Mouse (Mus musculus) layer of hippocampus, adult 18-20 months (tissue): ENCODE data around the gene Tnrc6b. TPM values are rescaled to one million over a fixed set of nuclear protein-coding genes. Genes with fewer than 3 reads are reported as not detected.

ENCODE experiments used
- DNase-seq, 2 experiments: peaks; one replicate each; pipeline ENCODE4 v3.0.0; 2022; ENCODE audit warnings: low spot score in 2 of 2
- microRNA-seq, 2 experiments: library from miRNA; unstranded; fragments of <30 nt; microRNA quantifications; one replicate each; pipeline ENCODE4 v1.2.0; 2021
- total RNA-seq, 2 experiments: library from RNA; stranded (reverse); gene quantifications; 2 replicates each; pipeline ENCODE4 v1.2.3; 2021

Gene Tnrc6b
- total RNA-seq, 2 experiments from 2014 or later: 95.8 to 113 TPM

- no peak for DNase-seq
Measured at GRCm38 (mm10) chr15:80949431-80949830, 238.3 kb downstream of the Tnrc6b start.

- DNase-seq: no peak
Measured at GRCm38 (mm10) chr15:80950055-80950454, 238.9 kb downstream of the Tnrc6b start.

GRCm38 (mm10) chr15:80953971-80954370, 242.9 kb downstream of the Tnrc6b start:
- DNase-seq: no peak

GRCm38 (mm10) chr15:80954861-80955260, 243.7 kb downstream of the Tnrc6b start:
- no peak for DNase-seq

DNA sequence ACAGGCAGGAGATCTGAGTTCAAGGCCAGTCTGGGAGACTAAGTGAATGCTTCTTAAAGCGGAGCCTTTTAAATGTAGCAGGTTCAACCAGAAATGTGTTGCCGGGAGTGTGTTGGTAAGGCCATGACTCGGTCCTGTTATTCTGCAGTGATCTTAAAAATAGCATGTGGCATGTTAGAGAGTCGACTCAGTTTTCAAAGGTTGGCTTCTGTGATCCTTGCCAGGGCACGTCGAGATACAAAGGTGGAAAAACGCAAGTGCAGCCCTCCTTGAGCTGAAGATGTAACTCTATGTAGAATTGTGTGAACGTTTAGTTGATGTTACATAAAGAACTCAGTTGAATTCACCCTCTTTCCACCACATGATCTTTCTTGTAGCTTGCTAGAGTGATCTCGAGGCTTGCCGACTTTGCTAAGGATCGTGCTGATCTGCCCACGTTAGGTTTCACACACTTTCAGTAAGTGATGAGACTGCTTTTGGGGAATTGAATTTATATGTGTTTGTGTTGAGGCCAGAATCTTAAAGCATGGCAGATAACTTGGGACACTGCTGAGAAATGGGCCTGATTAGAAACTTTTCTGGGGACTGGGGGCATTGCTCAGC, 244.8 kb downstream of the Tnrc6b start:
- DNase-seq: no peak

DNA sequence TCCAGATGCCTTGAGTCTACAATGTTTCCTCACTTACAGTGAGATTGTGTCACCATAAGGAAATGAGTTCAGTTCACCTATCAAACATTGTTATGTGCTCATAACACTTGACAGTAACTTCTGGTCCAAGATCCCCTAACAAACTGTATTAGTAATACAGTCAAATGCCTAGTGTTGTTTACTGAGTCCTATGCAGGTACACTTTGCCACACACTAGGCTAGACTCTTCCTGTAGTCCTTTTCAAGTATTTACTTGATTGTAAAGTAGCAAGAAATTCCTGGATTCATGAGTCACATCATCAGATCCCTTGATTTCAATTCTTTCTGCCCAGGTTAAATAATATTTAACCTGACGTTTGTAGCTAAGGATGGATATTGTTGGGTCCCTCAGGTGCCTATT, 258.3 kb downstream of the Tnrc6b start:
- DNase-seq: no peak

- no peak for DNase-seq
Measured at GRCm38 (mm10) chr15:80974311-80974710, 263.2 kb downstream of the Tnrc6b start.

- no peak for DNase-seq
Measured at GRCm38 (mm10) chr15:80975666-80976065, 264.6 kb downstream of the Tnrc6b start.

GRCm38 (mm10) chr15:80977620-80978334, 266.7 kb downstream of the Tnrc6b start, which contains the start of gene Sgsm3:
TSS of gene Sgsm3 (plus strand) at chr15:80977765.
- peak; percentile 84 to 86 for DNase-seq

GRCm38 (mm10) chr15:80979611-80980010, 268.5 kb downstream of the Tnrc6b start:
- DNase-seq: peak; percentile 19 to 61

DNA sequence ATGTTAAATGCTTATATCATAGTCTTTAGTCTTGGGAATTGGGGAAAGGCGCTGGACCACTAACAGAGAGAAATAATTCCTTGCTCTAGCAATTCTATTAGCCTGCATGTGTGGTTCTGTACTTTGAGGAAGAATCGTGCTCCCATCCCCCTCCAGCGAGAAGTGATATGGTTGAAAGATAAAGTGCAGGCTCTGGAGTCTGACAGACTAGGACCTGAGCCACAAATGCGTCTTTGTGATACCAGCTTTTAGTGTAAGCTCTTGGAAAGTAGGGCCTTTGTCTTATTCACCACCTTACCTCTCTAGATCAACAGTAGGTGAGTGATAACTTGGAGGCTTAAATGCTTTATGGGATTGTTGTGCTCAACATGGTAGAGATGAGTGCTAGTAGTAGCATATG, 270.1 kb downstream of the Tnrc6b start:
- no peak for DNase-seq

DNA sequence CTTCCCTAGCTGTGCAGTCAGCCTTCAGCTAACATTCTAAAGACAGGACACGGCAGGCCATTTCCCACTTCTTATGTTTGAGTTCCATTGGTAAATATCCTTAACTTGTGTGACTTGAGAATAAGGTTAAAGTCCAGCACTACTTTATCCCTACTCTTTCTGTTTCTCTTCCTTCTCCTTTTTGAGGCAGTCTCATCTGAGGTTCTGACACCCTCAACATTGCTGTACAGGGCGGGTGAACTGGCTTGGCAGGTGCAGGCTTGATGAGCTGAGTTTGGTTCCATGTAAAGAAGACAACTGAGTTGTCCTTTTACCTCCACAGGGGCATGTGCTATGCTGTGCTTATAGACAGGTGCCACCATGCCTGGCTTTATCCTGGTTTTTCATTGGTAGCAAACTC, 272.2 kb downstream of the Tnrc6b start:
- DNase-seq: no peak

- no peak for DNase-seq
Measured at GRCm38 (mm10) chr15:80988331-80988730, 277.2 kb downstream of the Tnrc6b start.

DNA sequence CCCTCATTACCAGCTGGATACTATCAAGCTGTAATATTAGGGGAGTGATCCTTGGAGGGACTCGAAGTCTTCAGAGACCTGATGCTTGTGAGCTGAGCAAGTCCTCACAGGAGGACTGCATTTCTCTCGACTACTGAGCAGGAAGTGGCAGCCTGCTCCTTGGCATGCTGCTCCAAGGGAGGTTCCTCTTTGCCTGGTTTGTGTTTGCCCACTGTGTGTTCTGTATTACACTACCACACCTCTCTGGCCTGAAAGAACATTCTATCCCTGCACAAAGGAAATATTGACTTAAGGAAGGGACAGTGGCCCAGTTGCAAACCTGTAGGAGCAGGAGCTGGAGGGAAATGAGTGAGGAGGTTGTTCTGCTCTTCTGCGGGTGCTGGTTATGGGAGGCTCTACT, 278.6 kb downstream of the Tnrc6b start:
- DNase-seq: no peak

Small RNA genes within 50 kb of the gene (microRNA-seq; reads per million reads assigned to microRNA genes)
- gene Mir5113: 8.2 to 10.1 reads per million in 2 experiments

Other genes starting within 250 kb of the Tnrc6b start
- not detected for gene Enthd1, start 146.2 kb upstream of the Tnrc6b start, total RNA-seq
- gene Grap2, start 138.7 kb upstream of the Tnrc6b start, total RNA-seq: under 1 TPM; 0.05 to 0.10 TPM
- gene Fam83f, start 39.5 kb upstream of the Tnrc6b start, total RNA-seq: under 1 TPM in 1 of 2 experiments, not detected in 1; 0.10 TPM
- gene Adsl, start 237.2 kb downstream of the Tnrc6b start, total RNA-seq: 10 to 100 TPM; 25.8 to 28.0 TPM